Mouse (Mus musculus) fibroblast of lung, adult 2 months (primary cell): ENCODE measurements around the gene Tceal9.
"Not testable (repeated sequence)": the region's sequence is repeated elsewhere in the genome, so short reads cannot be mapped to it uniquely, and the experiment has no call there.

Source experiments
- DNase-seq: peaks from one replicate; pipeline ENCODE4 v3.0.0-alpha.2; 2011; ENCODE audit warnings: low read depth

Tceal9 gene

DNA sequence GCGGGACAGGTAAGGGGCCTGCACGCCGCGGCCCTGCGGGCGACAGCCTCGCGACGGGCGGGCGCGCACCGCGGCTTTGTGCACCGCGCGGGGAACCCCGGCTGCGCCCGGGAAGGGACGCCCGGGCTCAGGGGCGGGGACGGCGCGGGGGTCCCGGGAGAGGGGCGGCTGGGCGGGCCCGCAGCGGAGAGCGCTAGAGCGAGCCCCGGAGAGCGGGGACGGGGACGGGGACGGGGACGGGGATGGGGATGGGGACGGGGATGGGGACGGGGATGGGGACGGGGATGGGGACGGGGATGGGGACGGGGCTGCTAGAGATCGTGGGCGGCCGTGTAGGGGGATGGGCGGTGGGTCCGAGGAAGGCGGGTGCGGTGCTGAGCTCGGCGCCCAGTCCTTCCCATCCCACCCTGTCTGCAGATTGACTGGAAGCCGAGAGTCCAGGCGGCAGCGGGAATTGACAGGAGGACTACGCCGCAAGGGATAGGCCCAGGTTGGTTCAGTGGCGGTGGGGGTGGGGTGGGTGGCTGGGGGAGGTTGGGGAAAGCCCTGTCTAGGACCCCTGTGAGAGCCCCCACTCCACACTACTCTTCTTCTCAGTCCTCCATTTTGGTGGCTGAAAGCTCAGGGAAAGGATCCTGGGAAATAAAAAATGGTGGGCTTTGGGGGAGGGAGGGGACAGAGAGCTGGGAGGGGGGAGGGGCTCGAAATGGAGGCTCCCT is 25.7 kb downstream of the Tceal9 start:
- DNase-seq: not testable (repeated sequence)

- no peak for DNase-seq
These were observed 29.7 kb downstream of the Tceal9 start for GRCm38 (mm10) chrX:136274542-136274941.

- no peak for DNase-seq
These were observed 30.5 kb downstream of the Tceal9 start for GRCm38 (mm10) chrX:136275386-136275785.

- no peak for DNase-seq
These were observed 32.7 kb downstream of the Tceal9 start for GRCm38 (mm10) chrX:136277577-136277976.

GRCm38 (mm10) chrX:136278401-136278800 is 33.5 kb downstream of the Tceal9 start:
- DNase-seq: no peak

GRCm38 (mm10) chrX:136279410-136279809 is 34.5 kb downstream of the Tceal9 start:
- DNase-seq: no peak

DNA sequence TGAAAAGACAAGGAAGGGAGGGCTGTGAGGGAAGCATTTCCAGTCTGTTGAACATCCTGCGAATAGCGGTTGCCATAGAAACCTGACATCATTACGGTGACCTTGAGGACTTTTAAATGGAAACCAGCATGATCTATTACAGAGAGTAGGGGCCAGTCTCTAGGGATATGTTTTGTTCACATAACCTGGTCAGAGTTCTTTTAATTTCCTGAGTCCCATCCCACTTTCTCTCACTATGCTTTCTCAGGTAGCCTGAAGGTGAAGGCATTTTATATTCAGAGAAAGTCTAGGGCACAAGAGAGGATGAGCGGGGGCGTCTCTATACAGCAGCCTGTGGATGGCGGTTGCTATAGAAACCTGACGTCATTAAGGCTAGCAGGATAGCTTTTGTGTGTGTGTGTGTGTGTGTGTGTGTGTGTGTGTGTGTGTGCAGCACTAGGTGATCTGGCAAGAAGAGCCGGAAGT is 46.0 kb downstream of the Tceal9 start:
- DNase-seq: no peak
